In the genomic region with DNA sequence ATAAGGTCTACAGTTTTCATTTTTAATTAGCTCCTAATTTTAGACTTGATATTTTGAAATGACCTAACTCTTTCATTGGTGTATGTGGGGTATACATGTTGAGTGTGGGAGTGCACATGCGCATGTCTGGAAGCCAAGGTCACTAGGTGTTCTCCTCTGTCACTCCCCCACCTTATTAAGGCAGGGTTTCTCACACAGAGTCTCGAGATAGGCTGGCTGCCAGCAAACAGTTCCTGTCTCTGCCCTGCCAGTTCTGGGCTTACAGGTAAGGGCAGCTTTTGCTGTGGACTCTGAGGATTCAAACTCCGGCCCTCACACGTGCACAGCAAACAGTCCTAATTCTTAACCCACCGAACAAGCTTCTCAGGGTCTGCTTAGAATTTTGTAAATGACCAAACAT, we compare ENCODE assay signal across 11 mouse cellular contexts. TPM values are rescaled to one million over a fixed set of nuclear protein-coding genes. Genes with fewer than 3 reads are reported as not detected.
DNase-seq lines count a peak whose midpoint lies in the region; ATAC-seq and TF ChIP-seq lines count a peak whose summit lies in the region.
"Had no signal": no experiment of that assay in that cellular context is flagged by ENCODE, and none has a peak within 500 bp of the region (broad histone marks: within the 10 kb centered on the region; RNA-seq: fewer than 3 reads in every experiment).

No protein-coding gene starts in this region.

- no peak overlapping the region for H3K4me2 ChIP-seq in intestine, embryonic 15.5 days (replicated peaks)
- H3K4me2 ChIP-seq in intestine, postnatal 0 days (replicated peaks; ENCODE audit: low read depth) = no peak overlapping the region
- H3K4me2 ChIP-seq: forebrain, embryonic 13.5 days had no signal

- H3K4me3 ChIP-seq in intestine, embryonic 15.5 days (replicated peaks) = no peak overlapping the region
- no peak overlapping the region for H3K4me3 ChIP-seq in intestine, postnatal 0 days (ENCODE audit: low read depth, low read length)
- H3K4me3 ChIP-seq: forebrain, embryonic 13.5 days had no signal

- ATAC-seq in intestine, embryonic 15.5 days = peak; percentile 78
- ATAC-seq in intestine, postnatal 0 days = no peak
- ATAC-seq in granulocyte monocyte progenitor cell, adult 5-6 weeks (replicated peaks; ENCODE audit: poor library complexity, severe bottlenecking) = peak; percentile 17; the same call in 1 of the 2 replicates
- ATAC-seq: forebrain, embryonic 13.5 days; midbrain, embryonic 16.5 days had no signal

- H3K9ac ChIP-seq in intestine, embryonic 15.5 days = no peak overlapping the region
- H3K9ac ChIP-seq in intestine, postnatal 0 days (ENCODE audit: low read depth, low read length) = no peak overlapping the region
- H3K9ac ChIP-seq: forebrain, embryonic 13.5 days; liver, embryonic 14.5 days had no signal

- no peaks in the 10 kb centered on the region for H3K36me3 ChIP-seq in intestine, embryonic 15.5 days
- H3K36me3 ChIP-seq in intestine, postnatal 0 days (ENCODE audit: control insufficient read depth, insufficient read depth) = peaks cover 9% of the 10 kb centered on the region; the same call in 1 of the 2 replicates

- WGBS in intestine, embryonic 15.5 days = 75% methylated on average over 5 of the region's 5 CpGs
- WGBS in intestine, postnatal 0 days = 61% methylated on average over 5 of the region's 5 CpGs

- H3K27me3 ChIP-seq in intestine, embryonic 15.5 days (replicated peaks) = no peaks in the 10 kb centered on the region
- no peaks in the 10 kb centered on the region for H3K27me3 ChIP-seq in intestine, postnatal 0 days (replicated peaks; ENCODE audit: control insufficient read depth, insufficient read depth, low read length)
- H3K27me3 ChIP-seq: forebrain, embryonic 13.5 days had no signal

- peak; percentile 23 for DNase-seq in cerebellum, adult 11-12 months
- peak; percentile 55 for DNase-seq in lung, postnatal 36 days
- DNase-seq in spleen, postnatal 14 days (ENCODE audit: low spot score in 2 of 2) = no peak
- no peak for DNase-seq in right cerebral cortex, adult 18-20 months
- no peak for DNase-seq in retina, embryonic 14.5 days (ENCODE audit: low spot score)

- H3K9me3 ChIP-seq in intestine, embryonic 15.5 days = no peaks in the 10 kb centered on the region
- H3K9me3 ChIP-seq in intestine, postnatal 0 days (ENCODE audit: control insufficient read depth) = no peaks in the 10 kb centered on the region
- H3K9me3 ChIP-seq: forebrain, embryonic 13.5 days had no signal

- TF ChIP-seq CTCF in intestine, postnatal 0 days (IDR thresholded peaks at IDR 0.05; ENCODE audit: low read depth) = no peak

- H3K4me1 ChIP-seq in intestine, embryonic 15.5 days (replicated peaks) = no peaks in the 10 kb centered on the region
- H3K4me1 ChIP-seq in intestine, postnatal 0 days (replicated peaks; ENCODE audit: control insufficient read depth, insufficient read depth, low read length) = no peaks in the 10 kb centered on the region

- no peak overlapping the region for H3K27ac ChIP-seq in intestine, embryonic 15.5 days
- H3K27ac ChIP-seq in intestine, postnatal 0 days (ENCODE audit: low read depth, low read length) = no peak overlapping the region
- H3K27ac ChIP-seq: forebrain, embryonic 13.5 days; liver, embryonic 14.5 days had no signal

RNA-seq across cellular contexts. Expression of a gene that starts 14.8 kb away (rescaled TPM):
- polyA plus RNA-seq in intestine, embryonic 15.5 days (2015; fragmentation: Nextera tagmentation; extraction: Ambion mirVana) = 227 and 235 TPM in 2 replicates
- 211 and 215 TPM in 2 replicates for polyA plus RNA-seq in intestine, postnatal 0 days (2015; fragmentation: Nextera tagmentation; extraction: Ambion mirVana)
- total RNA-seq in granulocyte monocyte progenitor cell, adult 5-6 weeks (2014; fragmentation: Nextera tagmentation) = 196 and 212 TPM in 2 replicates
- total RNA-seq in granulocyte monocyte progenitor cell, adult 5-6 weeks (2017) = 205 and 224 TPM in 2 replicates

Comparison
In these comparisons a context has a peak if more than half of its experiments do, and no peak if none do; other contexts are left out.
1. DNase-seq: peak in cerebellum, adult 11-12 months (single experiment) and lung, postnatal 36 days (single experiment); none in spleen, postnatal 14 days (0 of 2), right cerebral cortex, adult 18-20 months (single experiment) and retina, embryonic 14.5 days (single experiment).